Mouse (Mus musculus): ENCODE results near the gene Oser1. TPM values are rescaled to one million over a fixed set of nuclear protein-coding genes. Genes with fewer than 3 reads are reported as not detected.

The Oser1 gene
- polyA plus RNA-seq, 1 experiment from 2014 or later: 88.7 TPM

GRCm38 (mm10) chr2:163452738-163453137 lies 28.2 kb upstream of the Oser1 start:
- H3K4me3 ChIP-seq (ENCODE audit: low read depth, low read length): no peak overlapping the region
- 86% methylated on average over 6 of the region's 6 CpGs for WGBS
- H3K4me2 ChIP-seq (replicated peaks; ENCODE audit: low read depth, low read length): no peak overlapping the region
- no peaks in the 10 kb centered on the region for H3K4me1 ChIP-seq (replicated peaks; ENCODE audit: control insufficient read depth, insufficient read depth, low read length)
- no peaks in the 10 kb centered on the region for H3K27me3 ChIP-seq (ENCODE audit: control insufficient read depth, insufficient read depth, low read length)
- DNase-seq (ENCODE audit: low spot score) (no peak), ATAC-seq (ENCODE audit: low FRiP score) (no peak)
- H3K9me3 ChIP-seq (ENCODE audit: control insufficient read depth, low read length): no peaks in the 10 kb centered on the region
- no peak overlapping the region for H3K9ac ChIP-seq (ENCODE audit: low read depth, low read length)
- H3K36me3 ChIP-seq (ENCODE audit: control insufficient read depth, insufficient read depth, low read length): no peaks in the 10 kb centered on the region
- H3K27ac ChIP-seq (ENCODE audit: low read depth, low read length): no peak overlapping the region

GRCm38 (mm10) chr2:163450668-163451295 lies 26.3 kb upstream of the Oser1 start:
- Histone ChIP-seq H3K9ac (ENCODE audit: low read depth, low read length) (no peak overlapping the region), H3K27ac (ENCODE audit: low read depth, low read length) (no peak overlapping the region), H3K36me3 (ENCODE audit: control insufficient read depth, insufficient read depth, low read length) (no peaks in the 10 kb centered on the region), H3K9me3 (ENCODE audit: control insufficient read depth, low read length) (no peaks in the 10 kb centered on the region), H3K4me2 (replicated peaks; ENCODE audit: low read depth, low read length) (no peak overlapping the region), H3K27me3 (ENCODE audit: control insufficient read depth, insufficient read depth, low read length) (no peaks in the 10 kb centered on the region), H3K4me3 (ENCODE audit: low read depth, low read length) (no peak overlapping the region), H3K4me1 (replicated peaks; ENCODE audit: control insufficient read depth, insufficient read depth, low read length) (no peaks in the 10 kb centered on the region)
- DNase-seq (ENCODE audit: low spot score) (no peak), ATAC-seq (ENCODE audit: low FRiP score) (no peak)
- whole genome bisulfite sequencing: 80% methylated on average over 6 of the region's 6 CpGs

GRCm38 (mm10) chr2:163449276-163449675 lies 24.8 kb upstream of the Oser1 start:
- Histone ChIP-seq H3K27ac (ENCODE audit: low read depth, low read length) (no peak overlapping the region), H3K9me3 (ENCODE audit: control insufficient read depth, low read length) (no peaks in the 10 kb centered on the region), H3K36me3 (ENCODE audit: control insufficient read depth, insufficient read depth, low read length) (no peaks in the 10 kb centered on the region), H3K4me3 (ENCODE audit: low read depth, low read length) (no peak overlapping the region), H3K4me1 (replicated peaks; ENCODE audit: control insufficient read depth, insufficient read depth, low read length) (no peaks in the 10 kb centered on the region), H3K9ac (ENCODE audit: low read depth, low read length) (no peak overlapping the region), H3K4me2 (replicated peaks; ENCODE audit: low read depth, low read length) (no peak overlapping the region), H3K27me3 (ENCODE audit: control insufficient read depth, insufficient read depth, low read length) (no peaks in the 10 kb centered on the region)
- whole genome bisulfite sequencing: 65% methylated on average over 3 of the region's 3 CpGs
- DNase-seq (ENCODE audit: low spot score) (no peak), ATAC-seq (ENCODE audit: low FRiP score) (no peak)

GRCm38 (mm10) chr2:163447375-163447774 lies 22.9 kb upstream of the Oser1 start:
- Histone ChIP-seq H3K4me3 (ENCODE audit: low read depth, low read length) (no peak overlapping the region), H3K9ac (ENCODE audit: low read depth, low read length) (no peak overlapping the region), H3K36me3 (ENCODE audit: control insufficient read depth, insufficient read depth, low read length) (no peaks in the 10 kb centered on the region), H3K4me1 (replicated peaks; ENCODE audit: control insufficient read depth, insufficient read depth, low read length) (no peaks in the 10 kb centered on the region), H3K9me3 (ENCODE audit: control insufficient read depth, low read length) (no peaks in the 10 kb centered on the region), H3K27me3 (ENCODE audit: control insufficient read depth, insufficient read depth, low read length) (no peaks in the 10 kb centered on the region), H3K4me2 (replicated peaks; ENCODE audit: low read depth, low read length) (no peak overlapping the region), H3K27ac (ENCODE audit: low read depth, low read length) (no peak overlapping the region)
- 83% methylated on average over 12 of the region's 12 CpGs for WGBS
- DNase-seq (ENCODE audit: low spot score) (no peak), ATAC-seq (ENCODE audit: low FRiP score) (no peak)

- no peak overlapping the region for H3K4me3 ChIP-seq (ENCODE audit: low read depth, low read length)
- H3K9me3 ChIP-seq (ENCODE audit: control insufficient read depth, low read length): no peaks in the 10 kb centered on the region
- DNase-seq (ENCODE audit: low spot score) (no peak), ATAC-seq (ENCODE audit: low FRiP score) (no peak)
- no peak overlapping the region for H3K9ac ChIP-seq (ENCODE audit: low read depth, low read length)
- WGBS: 73% methylated on average over 7 of the region's 7 CpGs
- no peaks in the 10 kb centered on the region for H3K4me1 ChIP-seq (replicated peaks; ENCODE audit: control insufficient read depth, insufficient read depth, low read length)
- no peaks in the 10 kb centered on the region for H3K27me3 ChIP-seq (ENCODE audit: control insufficient read depth, insufficient read depth, low read length)
- H3K4me2 ChIP-seq (replicated peaks; ENCODE audit: low read depth, low read length): no peak overlapping the region
- no peaks in the 10 kb centered on the region for H3K36me3 ChIP-seq (ENCODE audit: control insufficient read depth, insufficient read depth, low read length)
- H3K27ac ChIP-seq (ENCODE audit: low read depth, low read length): no peak overlapping the region
These were observed 19.5 kb upstream of the Oser1 start for GRCm38 (mm10) chr2:163444017-163444416.

GRCm38 (mm10) chr2:163443543-163443942 lies 19.0 kb upstream of the Oser1 start:
- Histone ChIP-seq H3K4me3 (ENCODE audit: low read depth, low read length) (no peak overlapping the region), H3K4me2 (replicated peaks; ENCODE audit: low read depth, low read length) (no peak overlapping the region), H3K36me3 (ENCODE audit: control insufficient read depth, insufficient read depth, low read length) (no peaks in the 10 kb centered on the region), H3K27me3 (ENCODE audit: control insufficient read depth, insufficient read depth, low read length) (0 out of 2 replicates have a peak, but pooled peaks cover 2% of the 10 kb centered on the region), H3K4me1 (replicated peaks; ENCODE audit: control insufficient read depth, insufficient read depth, low read length) (no peaks in the 10 kb centered on the region), H3K9me3 (ENCODE audit: control insufficient read depth, low read length) (no peaks in the 10 kb centered on the region), H3K9ac (ENCODE audit: low read depth, low read length) (no peak overlapping the region), H3K27ac (ENCODE audit: low read depth, low read length) (no peak overlapping the region)
- WGBS: 71% methylated on average over 6 of the region's 6 CpGs
- DNase-seq (ENCODE audit: low spot score) (no peak), ATAC-seq (ENCODE audit: low FRiP score) (no peak)

- H3K9me3 ChIP-seq (ENCODE audit: control insufficient read depth, low read length): no peaks in the 10 kb centered on the region
- H3K4me1 ChIP-seq (replicated peaks; ENCODE audit: control insufficient read depth, insufficient read depth, low read length): 0 out of 2 replicates have a peak, but pooled peaks cover 2% of the 10 kb centered on the region
- WGBS: 73% methylated on average over 1 of the region's 1 CpGs
- no peaks in the 10 kb centered on the region for H3K36me3 ChIP-seq (ENCODE audit: control insufficient read depth, insufficient read depth, low read length)
- 0 out of 2 replicates have a peak, but pooled peaks cover 2% of the 10 kb centered on the region for H3K27me3 ChIP-seq (ENCODE audit: control insufficient read depth, insufficient read depth, low read length)
- peak overlapping the region; percentile 76 for H3K9ac ChIP-seq (ENCODE audit: low read depth, low read length)
- peak overlapping the region; percentile 61 for H3K4me3 ChIP-seq (ENCODE audit: low read depth, low read length)
- peak overlapping the region; percentile 67 for H3K4me2 ChIP-seq (replicated peaks; ENCODE audit: low read depth, low read length)
- H3K27ac ChIP-seq (ENCODE audit: low read depth, low read length): no peak overlapping the region
- ATAC-seq (ENCODE audit: low FRiP score) (no peak), DNase-seq (ENCODE audit: low spot score) (no peak)
These were observed 15.0 kb upstream of the Oser1 start for GRCm38 (mm10) chr2:163439488-163439887.

- 0 out of 2 replicates have a peak, but pooled peaks cover 2% of the 10 kb centered on the region for H3K4me1 ChIP-seq (replicated peaks; ENCODE audit: control insufficient read depth, insufficient read depth, low read length)
- no peaks in the 10 kb centered on the region for H3K9me3 ChIP-seq (ENCODE audit: control insufficient read depth, low read length)
- peak overlapping the region; percentile 61 for H3K4me3 ChIP-seq (ENCODE audit: low read depth, low read length)
- DNase-seq (ENCODE audit: low spot score) (peak; percentile 72), ATAC-seq (ENCODE audit: low FRiP score) (peak; percentile 67)
- H3K36me3 ChIP-seq (ENCODE audit: control insufficient read depth, insufficient read depth, low read length): no peaks in the 10 kb centered on the region
- 0 out of 2 replicates have a peak, but pooled peaks cover 2% of the 10 kb centered on the region for H3K27me3 ChIP-seq (ENCODE audit: control insufficient read depth, insufficient read depth, low read length)
- peak overlapping the region; percentile 65 for H3K27ac ChIP-seq (ENCODE audit: low read depth, low read length)
- peak overlapping the region; percentile 67 for H3K4me2 ChIP-seq (replicated peaks; ENCODE audit: low read depth, low read length)
- WGBS: 1% methylated on average over 30 of the region's 30 CpGs
- H3K9ac ChIP-seq (ENCODE audit: low read depth, low read length): peak overlapping the region; percentile 76
These were observed 14.3 kb upstream of the Oser1 start for GRCm38 (mm10) chr2:163438619-163439451.

Data from hindbrain, embryonic 11.5 days (tissue).